Mouse (Mus musculus) olfactory bulb, adult 2 months (tissue): ENCODE data around the gene Ttc28. TPM values are rescaled to one million over a fixed set of nuclear protein-coding genes. Genes with fewer than 3 reads are reported as not detected.

Experiments used
- H3K27ac ChIP-seq: fragments of 200-500 bp; 2 replicates; pipeline ENCODE4 v1.5.1; 2012; ENCODE audit warnings: low read depth, low read length; ENCODE audit not compliant: insufficient read depth
- H3K4me1 ChIP-seq: fragments of 200-500 bp; 2 replicates; pipeline ENCODE4 v1.6.1; 2012; ENCODE audit warnings: low read length; ENCODE audit not compliant: control insufficient read depth, insufficient read depth
- H3K4me3 ChIP-seq: fragments of 200-500 bp; 2 replicates; pipeline ENCODE4 v1.5.1; 2012; ENCODE audit warnings: mild to moderate bottlenecking, low read depth, low read length, moderate library complexity; ENCODE audit not compliant: insufficient read depth
- CTCF ChIP-seq: fragments of 200-500 bp; IDR thresholded peaks from 2 replicates; pipeline ENCODE4 v1.5.1; 2012; ENCODE audit warnings: low read depth, mild to moderate bottlenecking, low read length, moderate library complexity; ENCODE audit not compliant: insufficient read depth
- POLR2A ChIP-seq: fragments of 200-500 bp; IDR thresholded peaks from 2 replicates; pipeline ENCODE4 v1.6.1; 2012; ENCODE audit warnings: mild to moderate bottlenecking, low read depth, low read length, moderate library complexity; ENCODE audit not compliant: insufficient read depth
- WGBS: fragments of 180-500 bp; shearing (Covaris S2); methylation state at CpG from one replicate; pipeline ENCODE4 v1.1.7; 2018; 5-methylcytosine and 5-hydroxymethylcytosine counted together
- polyA plus RNA-seq: library from polyadenylated mRNA; stranded (reverse); fragments of >200 nt; gene quantifications from 2 replicates; pipeline ENCODE4 v1.2.4, GENCODE M21; 2012; ENCODE audit warnings: low replicate concordance; ENCODE audit not compliant: missing spikeins, insufficient read depth, insufficient read length

Ttc28 gene
- polyA plus RNA-seq, 1 experiment: not detected

DNA sequence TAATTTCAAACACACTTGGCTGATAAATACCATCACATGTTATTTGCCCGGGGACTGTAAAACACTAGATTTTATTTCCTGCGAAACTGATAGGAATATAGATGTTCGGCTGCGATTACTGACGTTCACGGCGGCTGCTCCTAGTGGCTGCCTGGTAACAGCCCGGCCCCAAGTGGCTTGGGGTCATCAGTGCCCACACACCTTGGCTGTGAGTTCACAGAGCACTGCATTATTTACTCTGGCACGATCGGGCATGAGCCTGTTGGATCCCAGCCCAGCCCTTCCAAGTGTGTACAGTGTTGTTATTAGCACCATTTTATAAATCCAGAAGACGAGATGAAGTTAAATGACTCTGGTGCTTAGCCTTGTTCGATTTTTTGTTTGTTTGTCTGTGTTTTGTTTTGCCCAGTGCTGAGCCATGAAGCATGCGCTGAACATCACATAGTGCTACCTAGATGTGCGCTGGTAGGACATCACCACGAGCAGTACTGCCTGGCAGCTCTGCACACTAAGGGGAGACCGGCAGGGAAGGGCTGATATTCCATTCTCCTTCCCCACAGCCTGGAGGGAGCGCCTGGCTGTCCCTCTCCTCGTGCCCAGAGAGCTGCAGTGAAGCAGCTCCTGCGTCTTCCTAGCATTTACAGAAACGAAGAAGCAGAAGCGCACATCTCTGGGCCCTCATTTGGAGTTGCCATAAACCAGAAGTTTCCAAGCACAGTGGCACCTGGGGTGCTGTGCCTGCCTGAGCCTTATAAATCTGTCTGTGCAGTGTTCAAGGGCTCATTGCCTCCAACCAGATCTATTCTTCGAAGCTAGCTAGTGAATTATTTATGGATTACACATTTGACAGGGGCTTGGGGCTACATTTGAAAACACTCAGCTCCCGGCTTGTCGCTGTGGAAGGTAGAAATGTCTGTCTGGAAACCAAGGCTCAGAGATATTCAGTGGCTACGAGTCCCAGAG, 300.8 kb downstream of the Ttc28 start:
- H3K4me3 ChIP-seq: no peak overlapping the region
- WGBS: 52% methylated on average over 25 of the region's 25 CpGs
- H3K4me1 ChIP-seq: peaks cover 39% of the 10 kb centered on the region
- TF ChIP-seq POLR2A (no peak), CTCF (no peak)
- no peak overlapping the region for H3K27ac ChIP-seq

DNA sequence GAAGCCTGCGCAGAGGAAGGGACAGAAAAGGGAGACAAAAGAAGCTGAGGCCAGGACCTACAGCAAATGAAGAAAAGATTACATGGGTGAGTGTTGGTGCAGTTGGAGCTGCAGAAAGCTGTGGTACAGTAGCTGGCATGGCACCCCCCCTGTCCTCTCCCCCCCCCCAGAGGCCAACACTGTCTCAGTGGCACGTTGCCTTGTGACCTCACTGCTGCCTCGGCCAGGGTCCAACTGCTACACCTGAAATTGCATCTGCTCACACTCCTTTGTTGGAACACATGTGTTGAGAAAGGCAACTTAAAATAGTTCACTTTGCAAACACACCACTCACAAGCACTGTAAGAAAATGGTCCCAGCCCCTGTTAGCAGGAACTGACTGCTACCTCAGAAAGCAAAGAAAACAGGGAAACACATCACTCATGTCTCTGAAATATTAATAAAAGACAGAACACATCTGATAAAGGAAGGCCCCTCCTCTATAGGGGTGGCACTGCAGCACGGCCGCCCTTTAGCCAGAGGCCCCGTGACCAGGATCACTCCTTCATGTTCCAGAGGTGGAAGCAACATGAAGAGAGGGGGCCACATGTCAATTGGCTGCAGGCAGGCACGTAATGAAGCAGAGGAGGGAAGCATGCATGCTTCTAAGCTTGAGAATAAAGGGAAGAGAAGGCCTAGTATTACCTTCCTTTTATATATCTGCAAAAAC, 301.8 kb downstream of the Ttc28 start:
- Histone ChIP-seq H3K27ac (no peak overlapping the region), H3K4me1 (peaks cover 40% of the 10 kb centered on the region), H3K4me3 (no peak overlapping the region)
- TF ChIP-seq POLR2A (no peak), CTCF (no peak)
- WGBS: 82% methylated on average over 7 of the region's 7 CpGs

DNA sequence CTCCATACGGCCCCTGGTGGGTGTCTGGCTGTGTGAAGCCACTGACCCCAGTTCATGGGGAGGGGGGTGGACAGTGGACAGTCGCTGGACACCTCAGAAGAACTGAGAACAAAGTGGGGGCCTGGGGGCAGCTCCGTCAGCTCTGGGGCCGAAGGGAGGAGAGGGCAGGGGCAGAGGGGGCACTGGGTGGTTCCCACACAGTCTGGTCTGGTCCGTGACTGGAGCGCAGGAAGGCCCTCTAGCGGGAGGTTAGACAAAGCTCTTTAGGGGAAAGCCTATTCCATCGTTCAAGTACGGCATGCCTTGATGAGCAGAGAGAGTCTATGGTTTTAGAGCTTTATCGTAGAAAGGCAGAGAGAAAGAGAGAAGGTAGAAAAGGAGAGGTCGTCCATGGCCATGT, 307.0 kb downstream of the Ttc28 start:
- TF ChIP-seq POLR2A: no peak
- no peak for TF ChIP-seq CTCF
- no peak overlapping the region for H3K4me3 ChIP-seq
- H3K4me1 ChIP-seq: peaks cover 21% of the 10 kb centered on the region
- 65% methylated on average over 11 of the region's 11 CpGs for WGBS
- no peak overlapping the region for H3K27ac ChIP-seq

DNA sequence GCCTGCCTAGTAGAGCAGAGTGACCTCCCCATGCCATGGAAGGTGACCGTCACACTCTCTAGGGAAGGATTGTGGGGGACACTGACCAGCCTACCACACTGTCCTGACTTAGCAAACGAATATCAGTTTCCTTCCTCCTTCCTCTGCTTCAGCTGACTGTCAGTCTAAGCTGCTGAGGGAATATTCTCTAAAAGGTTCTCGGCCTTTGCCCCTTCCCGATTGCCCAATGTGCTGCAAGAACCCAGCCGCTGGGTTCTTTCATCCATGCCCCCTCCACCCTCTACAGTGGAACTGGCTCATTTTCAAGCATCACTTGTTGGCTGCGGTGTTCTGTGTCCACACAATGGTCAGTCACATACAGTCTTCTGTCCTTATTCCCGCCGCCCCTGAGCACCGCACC, 312.4 kb downstream of the Ttc28 start:
- Histone ChIP-seq H3K27ac (no peak overlapping the region), H3K4me1 (peaks cover 14% of the 10 kb centered on the region), H3K4me3 (no peak overlapping the region)
- WGBS: 81% methylated on average over 9 of the region's 9 CpGs
- TF ChIP-seq POLR2A (no peak), CTCF (no peak)

- Histone ChIP-seq H3K4me1 (peaks cover 17% of the 10 kb centered on the region), H3K4me3 (no peak overlapping the region), H3K27ac (no peak overlapping the region)
- TF ChIP-seq CTCF: no peak
- TF ChIP-seq POLR2A: no peak
- 73% methylated on average over 2 of the region's 2 CpGs for WGBS
Measured at GRCm38 (mm10) chr5:111194829-111195228, 315.2 kb downstream of the Ttc28 start.

- TF ChIP-seq CTCF (no peak), POLR2A (no peak)
- no peak overlapping the region for H3K27ac ChIP-seq
Measured at GRCm38 (mm10) chr5:111195488-111196485, 316.2 kb downstream of the Ttc28 start.

DNA sequence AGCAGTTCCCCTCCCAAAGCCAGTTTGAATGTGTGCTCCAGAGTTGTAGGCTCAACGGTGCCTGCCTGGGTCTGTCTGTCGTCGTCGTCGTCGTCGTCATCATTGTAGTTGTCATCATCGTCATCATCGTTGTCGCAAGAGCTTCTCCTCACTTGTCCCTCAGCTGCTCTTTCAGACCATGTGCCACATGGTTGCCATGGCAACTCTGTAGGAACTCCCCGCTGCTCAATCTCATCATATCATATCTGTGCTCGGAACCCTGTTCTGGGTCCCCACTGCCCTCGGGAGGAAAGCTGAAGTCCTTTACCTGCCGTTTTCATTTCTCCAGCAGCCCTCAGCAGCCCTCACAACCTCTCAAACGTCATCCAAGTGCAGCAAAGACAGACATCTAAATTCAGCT, 318.1 kb downstream of the Ttc28 start:
- 89% methylated on average over 15 of the region's 15 CpGs for WGBS
- Histone ChIP-seq H3K27ac (no peak overlapping the region), H3K4me3 (no peak overlapping the region), H3K4me1 (peaks cover 30% of the 10 kb centered on the region)
- no peak for TF ChIP-seq CTCF
- no peak for TF ChIP-seq POLR2A

More at GRCm38 (mm10) chr5:111195488-111196485, 316.2 kb downstream of the Ttc28 start:
- Histone ChIP-seq H3K4me3 (no peak overlapping the region), H3K4me1 (peaks cover 24% of the 10 kb centered on the region)
- WGBS: 59% methylated on average over 11 of the region's 11 CpGs

- no peak for TF ChIP-seq CTCF
- no peak for TF ChIP-seq POLR2A
- H3K4me1 ChIP-seq: peaks cover 32% of the 10 kb centered on the region
- WGBS: 24% methylated on average over 15 of the region's 15 CpGs
- H3K4me3 ChIP-seq: no peak overlapping the region
- no peak overlapping the region for H3K27ac ChIP-seq
Measured at GRCm38 (mm10) chr5:111200167-111200840, 320.7 kb downstream of the Ttc28 start.
